Mouse (Mus musculus): ENCODE data around the gene Amz2.

- TF ChIP-seq CTCF (IDR thresholded peaks at IDR 0.05; ENCODE audit: insufficient read depth, low read length), result peak; percentile 44; the same call in 1 of the 2 replicates
- no peak for TF ChIP-seq POLR2A (IDR thresholded peaks at IDR 0.05; ENCODE audit: borderline replicate concordance, extremely low read depth, low read depth, low read length)
These were observed 18.9 kb downstream of the Amz2 start for GRCm38 (mm10) chr11:109444600-109444999.

Data from lung, adult 2 months (tissue).